Mouse (Mus musculus): Measurements from ENCODE around the gene Mars. TPM values are rescaled to one million over a fixed set of nuclear protein-coding genes. Genes with fewer than 3 reads are reported as not detected.

Mars gene
- total and polyA plus RNA-seq, 3 experiments: 147 to 195 TPM; not detected in 1

DNA sequence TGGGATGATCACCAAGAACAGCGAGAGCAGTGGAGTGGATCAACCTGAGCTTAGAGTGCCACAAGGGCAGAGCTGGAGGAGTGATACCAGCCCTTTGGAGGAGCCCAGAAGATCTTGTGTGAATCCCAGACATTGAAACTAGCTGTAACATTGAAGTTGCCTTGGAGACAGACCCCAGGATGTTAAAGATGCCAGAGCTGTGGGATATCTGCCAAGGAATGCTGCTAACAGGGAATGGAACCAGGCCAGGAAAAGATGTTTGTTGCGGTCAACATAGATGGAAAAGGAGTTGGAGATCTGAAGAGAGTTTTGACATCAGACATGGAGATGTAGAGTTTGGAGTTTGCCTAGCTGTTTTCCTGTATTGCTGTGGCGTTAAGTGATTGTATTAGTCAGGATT lies 34.6 kb upstream of the Mars start:
- no peaks in the 10 kb centered on the region for H3K27me3 ChIP-seq (ENCODE audit: control insufficient read depth in 1 of 2, insufficient read depth in 2 of 2, low read length in 2 of 2)
- H3K36me3 ChIP-seq (ENCODE audit: control insufficient read depth in 1 of 2, insufficient read depth in 2 of 2, low read length in 2 of 2): no peaks in the 10 kb centered on the region
- DNase-seq (ENCODE audit: low read depth, low spot score): no peak
- no peak overlapping the region for H3K27ac ChIP-seq (ENCODE audit: control insufficient read depth, low read depth, low read length)
- no peak for TF ChIP-seq HCFC1 (IDR thresholded peaks at IDR 0.05; ENCODE audit: low read depth, low read length)
- no peak for TF ChIP-seq TAL1 (IDR thresholded peaks at IDR 0.05; ENCODE audit: low read length)
- TF ChIP-seq JUND (IDR thresholded peaks at IDR 0.05; ENCODE audit: low read depth, low read length): no peak
- no peak for TF ChIP-seq UBTF (IDR thresholded peaks at IDR 0.05; ENCODE audit: borderline replicate concordance, insufficient read depth, low read depth, low read length)
- no peak for TF ChIP-seq CHD1 (IDR thresholded peaks at IDR 0.05; ENCODE audit: low read depth, low read length)
- TF ChIP-seq E2F4 (IDR thresholded peaks at IDR 0.05; ENCODE audit: borderline replicate concordance, low read depth, low read length): no peak
- TF ChIP-seq GABPA (IDR thresholded peaks at IDR 0.05; ENCODE audit: low read depth, low read length): no peak
- H3K79me2 ChIP-seq (ENCODE audit: control insufficient read depth, insufficient read depth, low read length, poor library complexity): no peaks in the 10 kb centered on the region
- H3K9ac ChIP-seq (ENCODE audit: control insufficient read depth, low read depth, low read length, poor library complexity, severe bottlenecking): no peak overlapping the region
- no peaks in the 10 kb centered on the region for H3K9me3 ChIP-seq (replicated peaks; ENCODE audit: insufficient read depth, low read length)
- H3K4me3 ChIP-seq (ENCODE audit: control insufficient read depth in 1 of 2, insufficient read depth in 1 of 2, low read depth in 2 of 2, low read length in 2 of 2): no peak overlapping the region
- peaks cover 0 to 16% of the 10 kb centered on the region in 2 experiments; a peak in 2 of 4 replicates for H3K4me1 ChIP-seq (ENCODE audit: control insufficient read depth in 1 of 2, insufficient read depth in 2 of 2, low read length in 2 of 2)

DNA sequence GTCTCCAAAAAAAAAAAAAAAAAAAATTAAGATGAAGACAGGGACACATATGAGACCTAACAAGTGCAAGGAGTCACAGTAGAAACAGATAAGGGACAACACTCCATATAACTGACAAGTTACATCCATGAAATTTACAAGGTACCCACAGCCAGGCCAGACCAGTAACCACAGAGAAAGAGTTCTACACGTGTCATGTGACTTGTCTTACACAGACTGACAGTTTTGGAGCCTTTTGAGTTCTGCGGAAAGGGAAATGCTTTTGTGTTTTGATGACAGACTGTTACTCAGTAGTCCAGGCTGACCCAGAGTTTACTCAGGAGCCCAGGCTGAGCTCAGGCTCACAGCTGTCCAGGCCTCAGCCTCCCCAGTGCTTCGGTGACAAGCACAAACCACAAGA lies 31.4 kb upstream of the Mars start:
- Histone ChIP-seq H3K9me3 (replicated peaks; ENCODE audit: insufficient read depth, low read length) (no peaks in the 10 kb centered on the region), H3K4me1 (ENCODE audit: control insufficient read depth in 1 of 2, insufficient read depth in 2 of 2, low read length in 2 of 2) (0 out of 4 replicates have a peak, but pooled peaks cover 0 to 3% of the 10 kb centered on the region in 2 experiments), H3K9ac (ENCODE audit: control insufficient read depth, low read depth, low read length, poor library complexity, severe bottlenecking) (no peak overlapping the region), H3K79me2 (ENCODE audit: control insufficient read depth, insufficient read depth, low read length, poor library complexity) (no peaks in the 10 kb centered on the region; the same call in 1 of the 2 replicates), H3K4me3 (ENCODE audit: control insufficient read depth in 1 of 2, insufficient read depth in 1 of 2, low read depth in 2 of 2, low read length in 2 of 2) (no peak overlapping the region), H3K36me3 (ENCODE audit: control insufficient read depth in 1 of 2, insufficient read depth in 2 of 2, low read length in 2 of 2) (peaks cover 0 to 2% of the 10 kb centered on the region in 2 experiments; a peak in 1 of 4 replicates), H3K27me3 (ENCODE audit: control insufficient read depth in 1 of 2, insufficient read depth in 2 of 2, low read length in 2 of 2) (no peaks in the 10 kb centered on the region), H3K27ac (ENCODE audit: control insufficient read depth, low read depth, low read length) (no peak overlapping the region)
- no peak for DNase-seq (ENCODE audit: low read depth, low spot score)
- no peak for TF ChIP-seq ZNF384 (IDR thresholded peaks at IDR 0.05; ENCODE audit: low read depth, low read length)
- TF ChIP-seq ZC3H11A (IDR thresholded peaks at IDR 0.05; ENCODE audit: low read depth, low read length): no peak
- TF ChIP-seq TBP (IDR thresholded peaks at IDR 0.05; ENCODE audit: low read depth, low read length): no peak
- 0 out of 2 replicates have a peak, but pooled peaks have one; percentile 21 for TF ChIP-seq USF1 (IDR thresholded peaks at IDR 0.05; ENCODE audit: low read depth, low read length)
- TF ChIP-seq BHLHE40 (IDR thresholded peaks at IDR 0.05; ENCODE audit: borderline replicate concordance, low read depth, low read length): no peak
- TF ChIP-seq KAT2A (conservative IDR thresholded peaks at IDR 0.05; ENCODE audit: low read depth, low read length): no peak
